Mouse (Mus musculus) CD4-positive, CD25-positive, alpha-beta regulatory T cell, adult 2 months (primary cell): ENCODE measurements around the gene Ap3b2.
A peak's percentile ranks its signal among the peaks of the same experiment; 100 is the strongest.
"Not testable (repeated sequence)": the region's sequence is repeated elsewhere in the genome, so short reads cannot be mapped to it uniquely, and the experiment has no call there.

Source experiments
- DNase-seq: peaks from one replicate; pipeline ENCODE4 v3.0.0-alpha.2; 2012; ENCODE audit warnings: low read depth, low spot score

The Ap3b2 gene

DNA sequence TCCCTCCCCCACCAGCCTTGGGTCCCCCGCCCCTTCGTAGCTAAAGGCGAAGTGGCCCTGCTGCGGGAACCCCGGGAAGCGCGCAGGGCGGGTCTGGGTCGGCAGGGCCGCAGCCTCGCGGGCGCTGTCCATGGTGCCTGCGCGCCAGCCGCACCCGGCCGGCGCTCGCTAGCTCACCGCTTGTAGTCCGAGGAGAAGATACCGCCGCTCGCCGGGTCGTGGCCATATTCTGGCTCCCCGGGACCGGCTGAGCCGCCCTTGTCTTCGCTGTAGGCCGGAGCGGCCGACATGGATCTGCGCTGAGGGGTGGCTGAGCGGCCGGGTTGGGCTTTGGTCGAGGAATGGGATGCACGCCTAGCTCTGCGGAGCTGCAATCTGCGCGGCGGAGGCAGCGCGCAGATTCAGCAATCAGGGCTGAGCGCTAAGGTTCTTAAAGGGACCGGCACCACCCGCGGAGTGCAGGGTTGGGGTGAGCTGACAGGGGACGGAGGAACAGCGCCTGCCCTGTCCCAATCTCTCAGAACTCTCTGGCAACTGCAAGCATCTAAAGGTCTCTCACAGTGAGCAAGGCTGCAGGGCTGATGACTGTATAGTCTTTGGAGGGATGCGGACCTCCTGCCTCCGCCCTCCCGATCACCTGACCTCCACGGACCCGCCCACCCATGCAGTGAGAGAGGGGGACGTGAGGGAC lies at the start of gene Ap3b2:
Gene Ap3b2, minus strand, starts transcription at position 595 of the 691 bp plus-strand sequence.
- DNase-seq = peak; percentile 39

DNA sequence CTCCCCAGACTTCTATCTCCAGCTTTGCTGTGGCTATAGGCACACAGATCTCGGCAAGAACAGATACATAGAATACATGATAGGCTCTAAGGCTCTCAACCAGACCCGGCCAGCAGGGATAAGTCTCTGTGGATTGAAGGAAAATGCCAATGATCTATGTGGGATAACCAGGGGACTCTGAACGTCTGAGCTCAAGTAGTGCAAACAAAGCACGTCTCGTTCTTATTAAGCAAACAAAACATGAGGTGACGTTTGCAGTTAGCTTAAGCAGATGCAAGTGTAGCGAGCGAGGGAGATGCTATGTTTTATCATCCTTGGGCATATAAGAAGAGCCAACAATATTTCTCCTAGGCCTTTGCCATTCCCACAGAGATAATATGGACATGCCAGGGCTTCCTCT lies 49.2 kb upstream of the Ap3b2 start:
- DNase-seq = no peak

DNA sequence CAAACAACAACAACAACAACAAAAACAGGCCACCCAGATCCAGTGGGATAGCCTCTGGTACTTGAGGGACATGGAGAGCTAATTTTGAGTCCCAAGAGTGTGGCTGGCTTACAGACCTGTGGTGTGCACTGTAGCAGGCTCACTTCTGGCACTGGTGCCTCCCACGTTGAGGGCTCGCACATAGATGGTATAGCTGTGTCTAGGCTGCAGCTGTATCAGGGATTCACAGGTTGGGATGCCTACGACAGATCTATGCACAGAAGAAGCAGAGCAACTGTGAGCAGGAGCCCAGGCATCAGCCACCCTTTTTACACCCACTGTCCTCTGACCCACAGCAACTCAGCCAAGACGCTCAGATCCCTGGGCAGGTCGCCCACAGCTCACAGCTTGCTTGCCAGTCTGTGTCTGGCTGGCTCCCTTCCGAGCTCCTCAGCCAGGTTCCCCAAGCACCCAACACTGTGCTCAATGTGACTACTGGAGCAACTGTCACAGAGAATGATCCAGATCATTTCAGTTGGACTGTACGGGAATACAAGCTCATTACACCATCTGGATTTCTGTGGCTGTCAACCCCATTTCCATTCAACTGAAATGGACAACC lies 48.3 kb upstream of the Ap3b2 start:
- no peak for DNase-seq

DNA sequence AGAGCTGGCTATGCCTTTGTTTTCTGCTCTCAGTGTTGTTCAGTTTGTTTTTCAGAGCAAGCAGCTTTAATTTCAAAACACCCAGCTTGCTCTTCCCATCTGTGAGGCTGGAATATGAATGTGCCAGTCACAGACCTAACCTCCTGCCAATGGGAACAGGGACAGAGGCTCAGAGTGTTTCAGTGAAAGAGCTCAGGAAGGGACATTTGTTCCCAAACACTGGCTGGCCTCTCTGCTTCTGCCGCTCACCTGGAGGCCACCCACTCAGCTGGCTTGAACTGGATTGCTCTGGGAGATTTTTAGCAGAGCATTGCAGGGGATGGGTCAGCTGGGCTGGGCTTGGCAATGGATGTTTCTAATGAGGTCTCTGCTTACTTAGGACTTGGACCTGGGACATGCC lies 47.3 kb upstream of the Ap3b2 start:
- DNase-seq = no peak

DNA sequence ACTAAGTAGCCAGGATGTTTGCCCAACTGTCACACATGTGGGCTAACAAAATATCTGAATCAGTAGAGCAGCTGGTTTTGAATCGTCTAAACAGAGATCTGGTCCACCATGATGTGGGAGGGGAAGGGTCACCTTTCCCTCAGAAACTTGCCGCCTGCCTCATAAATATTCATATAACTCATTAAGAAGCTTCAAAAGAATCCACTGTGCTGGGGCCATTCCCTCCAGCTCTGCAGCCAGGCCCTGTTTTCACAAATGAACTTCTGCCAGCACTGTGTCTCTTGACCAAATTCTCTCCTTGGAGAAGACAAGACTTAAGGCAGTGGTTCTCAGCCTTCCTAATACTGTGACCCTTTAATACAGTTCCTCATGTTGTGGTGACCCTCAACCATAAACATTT lies 45.8 kb upstream of the Ap3b2 start:
- DNase-seq = no peak

DNA sequence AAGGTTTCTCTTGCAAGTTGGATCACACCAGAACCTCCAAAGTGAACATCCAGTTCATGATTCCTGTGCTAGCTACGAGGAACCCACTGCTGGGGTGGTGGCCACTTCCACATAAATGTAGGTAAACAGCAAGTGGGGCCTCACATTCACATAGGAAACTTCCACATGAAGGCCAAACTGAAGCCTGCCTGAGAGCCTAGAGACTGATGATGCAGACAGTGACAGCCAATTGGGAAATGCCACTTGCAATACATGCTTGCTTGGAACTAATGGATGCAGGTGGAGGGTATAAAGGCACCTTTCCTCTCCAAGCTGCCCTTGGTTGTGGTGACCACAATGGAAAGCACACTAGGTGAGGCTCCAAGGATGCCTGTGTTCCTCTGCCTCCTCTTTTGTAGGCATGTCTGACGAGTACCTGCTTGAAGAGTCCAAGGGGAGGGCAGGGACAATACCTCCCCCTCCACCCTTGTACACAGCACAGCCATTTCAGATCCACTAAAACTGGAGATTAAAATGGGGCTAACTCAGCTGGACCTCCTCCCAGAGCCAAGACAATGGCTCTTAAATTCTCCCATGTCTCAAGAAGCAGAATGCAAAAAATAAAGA lies 44.4 kb upstream of the Ap3b2 start:
- peak; percentile 69 for DNase-seq

DNA sequence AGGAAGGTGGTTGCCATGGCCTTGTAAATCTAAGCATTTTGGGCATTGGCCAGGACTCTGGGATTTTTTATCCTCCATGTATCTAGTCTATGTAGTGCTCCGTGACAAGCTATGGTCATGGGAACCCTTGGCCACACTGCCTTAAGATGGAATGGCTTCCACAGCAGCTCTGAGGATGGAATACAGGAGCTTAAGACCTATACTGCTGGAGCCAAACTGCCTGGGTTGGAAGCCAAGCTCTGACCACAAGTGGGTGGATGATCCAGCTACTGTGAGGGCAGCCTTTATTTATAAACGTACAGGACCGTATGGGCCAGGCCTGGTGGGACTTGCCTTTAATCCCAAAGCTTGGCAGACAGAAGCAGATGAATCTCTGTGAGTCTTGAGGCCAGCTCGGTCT lies 42.8 kb upstream of the Ap3b2 start:
- DNase-seq = no peak

DNA sequence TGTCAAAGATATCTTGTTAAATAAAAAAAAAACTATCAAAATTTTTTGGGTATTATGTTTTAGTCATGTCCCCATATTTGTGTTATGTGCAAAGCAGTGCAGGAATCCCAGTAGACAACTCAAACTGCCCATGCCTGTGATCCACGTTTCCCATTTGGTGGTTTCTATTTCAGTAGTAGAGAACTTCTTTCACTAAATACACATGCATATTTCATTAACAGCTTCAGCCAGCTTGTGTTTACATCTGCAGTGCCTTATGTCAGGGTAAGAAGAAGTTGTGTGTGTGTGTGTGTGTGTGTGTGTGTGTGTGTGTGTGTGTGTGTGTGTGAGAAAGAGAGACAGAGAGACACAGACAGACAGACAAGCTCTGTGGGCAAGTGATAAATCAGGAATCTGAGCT lies 37.7 kb upstream of the Ap3b2 start:
- no peak for DNase-seq

DNA sequence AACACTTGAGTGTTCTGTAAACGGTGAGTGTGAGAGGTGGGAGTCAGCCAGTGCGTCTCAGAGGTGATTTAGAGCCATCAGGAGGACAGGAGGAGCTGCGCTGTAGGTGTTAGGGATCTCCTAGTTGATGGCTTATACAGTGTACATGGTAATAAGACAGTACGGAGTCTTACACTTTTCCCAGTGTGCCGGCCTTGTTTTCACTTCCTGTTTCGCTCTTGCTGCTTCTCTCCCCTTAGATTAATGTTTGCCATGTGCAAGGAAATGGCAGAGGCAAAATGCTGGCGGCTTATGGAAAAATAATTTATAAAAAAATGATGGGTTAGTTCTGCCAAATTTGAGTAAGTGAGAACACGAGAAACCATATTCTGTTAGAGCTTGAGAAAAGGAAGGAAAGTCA lies 35.2 kb upstream of the Ap3b2 start:
- no peak for DNase-seq

DNA sequence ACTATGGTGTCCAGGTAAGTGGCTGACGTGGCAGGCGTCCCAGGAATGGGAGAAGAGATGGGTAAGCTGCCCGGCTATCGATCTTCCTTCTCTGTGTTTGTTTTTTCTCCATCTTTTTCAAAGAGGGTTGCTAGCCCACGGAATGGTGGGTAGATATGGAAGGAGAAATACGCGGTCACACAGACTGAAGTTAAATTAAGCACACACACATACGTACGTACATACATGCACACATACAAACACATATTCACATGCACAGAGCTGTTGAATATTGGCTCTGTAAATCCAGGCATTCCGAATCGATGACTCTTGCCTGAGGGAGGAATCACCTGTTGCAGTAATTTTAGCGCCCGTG lies 29.9 kb upstream of the Ap3b2 start:
- DNase-seq = no peak

DNA sequence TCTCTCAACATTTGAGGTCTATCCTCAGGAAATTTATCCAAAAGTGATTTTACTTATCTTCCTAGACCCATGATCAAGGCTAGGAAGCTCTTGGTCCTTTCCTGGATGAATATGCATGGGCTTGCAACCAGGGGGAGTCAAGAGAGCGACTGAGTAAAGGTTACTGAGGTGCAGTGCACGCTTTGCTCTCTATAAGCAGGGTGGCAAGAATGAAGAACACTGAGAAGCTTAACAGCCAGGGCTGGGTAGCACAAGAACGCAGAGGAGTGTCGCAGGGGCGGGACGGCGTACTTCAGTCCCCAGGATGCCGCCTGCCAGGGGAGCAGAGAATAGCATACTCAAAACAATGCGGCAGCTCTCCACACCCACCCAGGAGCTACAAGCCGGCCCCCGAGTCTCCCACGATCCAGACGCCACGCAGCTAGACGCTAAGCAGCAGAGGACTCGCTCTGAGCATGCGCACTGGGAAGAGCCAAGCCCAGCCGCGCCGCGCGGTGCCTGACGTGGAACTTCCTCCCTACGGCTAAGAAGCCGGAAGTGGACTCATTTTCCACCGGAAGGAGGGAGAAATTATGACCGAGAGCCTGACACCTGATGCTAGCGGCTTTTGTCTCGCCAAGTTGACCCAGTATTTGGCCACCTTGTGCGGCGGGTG lies 29.4 kb upstream of the Ap3b2 start:
- DNase-seq = peak; percentile 97

DNA sequence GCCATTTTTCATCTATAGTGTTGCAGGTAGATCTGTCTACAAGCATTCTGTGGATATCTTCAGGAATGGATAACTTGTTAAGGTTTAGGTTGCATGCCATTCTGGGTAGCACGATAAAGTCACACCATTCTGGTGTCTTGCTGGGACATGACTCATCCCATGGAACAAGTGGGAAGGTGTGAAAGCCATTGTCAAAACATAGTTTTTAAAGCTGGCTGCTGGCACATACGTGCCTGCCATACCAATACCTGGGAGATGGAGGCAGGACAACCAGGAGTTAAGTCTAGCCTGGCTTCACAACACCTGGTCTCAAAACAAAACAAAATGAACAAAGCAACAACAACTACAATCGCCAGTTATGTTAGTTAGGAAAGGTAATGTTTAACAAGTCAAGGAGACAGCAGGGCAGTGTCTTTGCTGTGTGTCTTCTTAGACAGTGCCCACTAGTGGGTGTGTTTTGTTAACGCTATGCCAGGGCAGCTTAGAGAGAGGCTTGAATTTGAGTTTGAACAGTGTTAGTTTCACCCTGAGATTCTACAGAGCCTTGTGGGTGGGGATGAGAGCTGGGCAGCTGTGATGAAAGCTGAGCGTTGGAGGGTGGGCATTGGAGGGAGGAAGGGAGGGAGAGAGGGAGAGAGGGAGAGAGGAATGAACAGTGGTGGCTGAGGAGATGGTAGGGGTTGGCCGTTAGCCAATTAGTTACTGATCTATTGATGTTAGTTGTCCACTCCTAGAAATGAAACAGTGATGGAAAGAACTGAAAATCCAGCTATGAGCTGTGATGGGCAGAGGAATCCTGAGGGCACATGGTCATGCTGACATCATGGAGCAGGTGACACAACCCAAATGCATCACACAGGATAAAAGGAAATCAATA lies 22.7 kb upstream of the Ap3b2 start:
- DNase-seq = no peak

DNA sequence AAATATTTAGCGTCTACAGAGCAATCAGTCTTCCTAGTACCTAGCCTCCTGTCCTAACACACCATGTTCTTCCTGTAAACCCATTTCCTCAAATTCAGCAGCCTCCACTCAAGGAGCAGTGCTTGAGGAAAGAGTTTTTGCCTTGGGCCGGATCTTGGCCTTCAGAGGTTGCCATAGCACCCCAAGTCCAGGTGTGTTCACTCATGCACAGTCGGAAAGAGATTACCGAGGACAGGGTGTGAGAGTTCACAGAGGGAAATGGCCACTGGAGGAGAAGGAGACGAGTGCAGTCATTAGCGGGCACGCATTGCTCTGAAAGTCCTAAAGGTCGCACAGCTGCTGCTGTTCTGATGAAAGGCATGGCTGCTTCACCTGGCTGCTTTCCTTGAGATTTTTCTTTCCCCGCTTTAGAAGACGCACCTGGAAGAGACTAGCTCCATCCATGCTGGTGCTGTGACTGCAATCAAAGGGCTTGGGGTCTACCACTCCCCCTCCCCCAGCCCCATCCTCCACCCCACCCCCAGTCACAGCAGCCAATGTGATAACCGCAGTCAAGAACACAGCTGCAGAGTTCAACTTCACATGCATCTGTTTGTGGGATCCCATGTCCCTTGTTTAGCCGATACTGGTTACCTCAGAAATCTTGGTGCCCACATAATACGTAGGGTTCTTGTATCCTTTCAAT lies 21.3 kb upstream of the Ap3b2 start:
- DNase-seq = no peak

DNA sequence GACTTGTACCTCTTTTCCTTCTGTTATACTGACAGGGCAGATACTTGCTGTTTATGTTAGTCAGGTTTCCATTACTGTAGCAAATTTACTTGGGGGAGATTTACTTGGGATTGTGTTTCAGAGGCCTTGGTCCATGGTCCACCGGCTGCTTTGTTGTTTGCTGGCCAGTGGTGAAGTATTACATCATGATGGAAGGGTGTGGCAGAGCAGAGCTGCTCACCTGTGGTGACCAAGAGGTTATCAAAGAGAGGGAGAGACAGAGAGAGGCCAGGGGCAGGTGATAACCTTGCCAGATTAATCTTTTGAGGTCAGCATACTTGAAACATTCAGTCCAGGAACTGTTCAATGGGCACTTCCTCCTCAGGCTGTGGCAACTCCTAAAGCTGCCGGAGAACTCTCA lies 7.3 kb upstream of the Ap3b2 start:
- DNase-seq = no peak

DNA sequence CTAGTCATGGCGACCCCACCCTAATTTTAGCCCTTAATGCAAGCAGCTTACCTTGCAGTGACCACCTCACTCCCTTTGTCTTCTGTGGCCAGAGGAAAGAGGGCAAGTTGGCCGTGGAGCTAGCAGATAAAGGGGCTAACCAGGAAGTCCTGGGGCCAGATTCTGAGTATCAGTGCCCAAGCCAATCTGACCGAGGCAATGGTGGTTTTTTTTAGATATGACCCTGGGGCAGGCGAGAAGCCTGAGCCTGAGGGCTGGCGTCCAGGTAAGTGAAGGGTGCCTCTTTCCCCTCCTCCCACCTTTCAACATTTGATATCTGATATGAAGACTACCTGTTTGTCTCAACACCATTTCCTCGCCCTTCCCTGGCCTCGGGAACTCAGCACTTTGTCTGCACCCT lies 4.5 kb upstream of the Ap3b2 start, which contains the start of gene BC048679:
Gene BC048679, minus strand, starts transcription at position 101 of the 400 bp plus-strand sequence.
- DNase-seq = no peak

DNA sequence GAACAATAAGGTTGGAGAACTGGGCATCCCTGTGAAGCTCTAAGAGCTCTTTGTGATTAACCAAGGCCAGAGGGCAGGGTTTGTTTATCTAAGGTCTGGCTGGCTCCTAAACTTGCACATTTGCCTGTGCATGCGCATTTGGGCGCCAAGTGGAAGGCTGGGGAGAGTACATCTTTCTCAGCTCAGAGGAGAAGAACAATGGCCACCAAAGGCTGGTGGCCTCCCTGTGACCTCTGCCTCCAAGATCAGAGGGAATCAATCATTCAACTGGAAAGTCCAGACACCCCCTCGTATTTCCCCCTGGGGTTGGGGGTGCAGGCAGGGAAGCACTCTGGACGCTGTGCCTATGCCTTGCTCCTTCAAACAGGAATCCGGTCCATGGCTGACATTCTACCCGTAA lies 3.4 kb upstream of the Ap3b2 start:
- DNase-seq = no peak

DNA sequence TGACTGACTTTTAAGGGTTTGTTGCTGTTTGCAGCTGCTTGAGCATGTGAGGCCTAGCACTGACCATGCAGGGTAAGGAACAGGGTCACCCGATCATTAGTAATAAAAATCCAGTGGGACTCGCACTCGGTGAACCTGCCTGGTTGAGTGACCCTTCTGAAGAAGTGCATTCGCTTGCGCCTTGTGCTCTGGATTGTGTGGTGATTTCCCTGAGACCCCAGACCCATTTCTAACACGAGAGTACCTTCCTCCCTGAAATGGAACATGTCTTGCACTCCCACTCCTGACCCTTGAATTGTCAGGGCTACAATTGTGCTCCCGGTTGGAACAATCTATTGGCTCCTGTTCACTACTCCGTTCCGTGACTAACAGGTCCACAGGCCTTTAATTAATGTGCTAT lies 1.1 kb downstream of the Ap3b2 start:
- no peak for DNase-seq

DNA sequence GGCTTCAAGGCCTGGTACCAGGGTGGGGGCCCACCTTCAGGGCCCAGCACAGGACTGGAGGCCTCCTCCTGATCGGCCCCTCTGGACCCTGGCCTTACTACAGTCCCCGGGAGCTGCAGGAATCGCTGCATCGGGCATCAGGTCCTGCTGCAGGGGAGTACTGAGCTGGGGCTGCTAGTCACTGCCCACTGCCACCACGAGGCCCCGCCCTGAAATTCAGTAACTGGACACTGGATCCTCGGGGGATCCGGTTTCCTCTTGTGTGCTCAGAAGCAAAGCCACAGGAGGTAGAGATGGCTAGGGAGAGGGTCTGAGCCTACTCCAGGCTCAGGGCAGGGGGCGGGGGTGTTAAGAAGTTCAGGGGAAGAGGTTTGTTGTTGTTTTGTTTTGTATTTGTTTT lies 4.1 kb downstream of the Ap3b2 start:
- no peak for DNase-seq

DNA sequence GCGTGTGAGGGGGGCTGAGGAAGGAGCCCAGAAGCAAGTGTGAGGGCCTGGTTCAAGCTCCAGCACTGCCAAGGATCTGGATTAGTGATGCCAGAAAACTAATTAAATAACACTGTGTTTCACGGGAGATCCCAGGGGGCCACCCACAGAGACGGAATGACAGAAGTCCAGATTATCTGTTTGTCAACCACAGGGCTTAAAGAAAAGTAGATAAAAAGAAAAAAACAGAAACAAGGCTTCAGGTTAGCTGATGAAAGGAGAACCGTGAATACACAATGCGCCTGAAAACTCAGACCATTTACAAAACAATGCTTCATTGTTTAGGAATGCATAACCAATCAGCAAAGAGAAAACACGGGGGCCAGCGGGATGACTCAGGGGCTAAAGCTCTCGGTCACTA lies 12.9 kb downstream of the Ap3b2 start:
- DNase-seq = no peak

DNA sequence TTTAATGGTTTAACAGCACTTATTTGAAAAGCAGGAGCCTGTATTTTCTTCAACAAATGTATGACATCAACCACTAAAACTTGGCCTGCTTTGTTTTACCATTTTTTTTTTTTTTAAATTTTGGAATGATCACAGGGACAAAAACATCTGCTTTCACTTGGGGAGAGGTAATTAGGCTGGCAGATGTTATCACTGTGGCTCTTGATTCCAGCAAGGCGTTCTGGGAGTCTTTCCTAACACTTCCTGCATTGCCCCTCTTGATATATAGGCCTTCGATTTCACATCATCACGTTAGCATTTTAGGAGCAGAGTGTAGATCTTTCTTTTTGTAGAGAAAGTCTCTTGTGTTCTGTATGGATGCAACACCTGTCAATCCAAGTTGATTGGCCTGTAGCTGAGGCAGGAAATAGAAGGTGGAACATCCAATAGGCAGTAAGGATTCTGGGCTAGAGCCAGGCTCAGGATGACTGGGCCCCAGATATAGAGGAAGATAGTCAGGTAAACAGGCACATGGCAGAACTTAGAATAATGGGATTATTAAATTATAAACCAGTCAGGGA lies 14.1 kb downstream of the Ap3b2 start:
- DNase-seq = no peak

DNA sequence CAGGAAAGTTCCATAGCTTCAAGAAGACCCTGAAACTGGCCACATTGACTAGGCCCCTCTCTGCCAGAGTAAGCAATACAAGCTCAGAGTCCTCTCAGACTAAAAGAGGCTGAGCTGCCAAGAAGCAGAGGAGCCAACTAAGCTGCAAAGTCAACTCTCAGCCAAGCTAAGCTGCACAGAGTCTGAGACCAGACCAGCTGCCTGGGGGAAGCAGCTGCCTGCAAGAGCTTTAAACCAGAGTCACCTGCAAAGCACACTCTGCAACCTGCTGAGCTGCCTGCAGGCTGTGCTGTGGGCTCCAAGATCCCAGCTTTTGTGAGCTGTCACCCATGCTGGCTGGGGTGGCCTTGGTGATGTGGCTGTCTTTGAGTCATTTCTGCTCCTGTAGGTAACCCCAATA lies 15.5 kb downstream of the Ap3b2 start:
- not testable (repeated sequence) for DNase-seq
